Mouse (Mus musculus) adrenal gland, postnatal 25 days (tissue): ENCODE results near the gene Gatad2b. TPM values are rescaled to one million over a fixed set of nuclear protein-coding genes. Genes with fewer than 3 reads are reported as not detected.

Experiments
- microRNA-seq, 2 experiments: library from miRNA; unstranded; fragments of <30 nt; microRNA quantifications; one replicate each; pipeline ENCODE4 v1.2.0; 2021
- total RNA-seq: library from RNA; stranded (reverse); gene quantifications from 2 replicates; pipeline ENCODE4 v1.2.3, GENCODE M21; 2021

Gene Gatad2b
- total RNA-seq, 1 experiment from 2014 or later = 78.1 TPM

Small RNA genes lying within 50 kb of the gene (microRNA-seq; reads per million reads assigned to microRNA genes)
- 0 reads per million in 2 experiments for gene Mir7012

Other genes with a start within 250 kb of the Gatad2b start
- 77.0 and 90.3 TPM in 2 replicates for gene 4933434E20Rik, start 241.5 kb upstream of the Gatad2b start, total RNA-seq
- 158 and 190 TPM in 2 replicates for gene Ubap2l, start 240.6 kb upstream of the Gatad2b start, total RNA-seq
- gene Tpm3, start 220.5 kb upstream of the Gatad2b start, total RNA-seq = 178 and 198 TPM in 2 replicates
- 0.55 and 0.71 TPM in 2 replicates for gene Nup210l, start 189.0 kb upstream of the Gatad2b start, total RNA-seq
- gene Rps27, start 79.5 kb upstream of the Gatad2b start, total RNA-seq = 1,629 and 1,829 TPM in 2 replicates
- 31.0 and 49.5 TPM in 2 replicates for gene Rab13, start 79.5 kb upstream of the Gatad2b start, total RNA-seq
- gene Jtb, start 61.6 kb upstream of the Gatad2b start, total RNA-seq = 68.6 and 72.3 TPM in 2 replicates
- gene Creb3l4, start 49.7 kb upstream of the Gatad2b start, total RNA-seq = 0.85 TPM in 1 of 2 replicates, not detected in the other
- gene Slc39a1, start 45.0 kb upstream of the Gatad2b start, total RNA-seq = 132 and 136 TPM in 2 replicates
- gene Crtc2, start 39.0 kb upstream of the Gatad2b start, total RNA-seq = 46.7 and 57.8 TPM in 2 replicates
- gene Dennd4b, start 28.0 kb upstream of the Gatad2b start, total RNA-seq = 9.0 and 10.7 TPM in 2 replicates
- gene Slc27a3, start 96.8 kb downstream of the Gatad2b start, total RNA-seq = 130 and 146 TPM in 2 replicates
- gene Ints3, start 140.4 kb downstream of the Gatad2b start, total RNA-seq = 91.2 and 92.3 TPM in 2 replicates
- 224 and 269 TPM in 2 replicates for gene Npr1, start 172.7 kb downstream of the Gatad2b start, total RNA-seq
- 65.6 and 65.7 TPM in 2 replicates for gene Ilf2, start 182.9 kb downstream of the Gatad2b start, total RNA-seq
- 67.2 and 74.0 TPM in 2 replicates for gene Snapin, start 197.9 kb downstream of the Gatad2b start, total RNA-seq
- gene Chtop, start 216.3 kb downstream of the Gatad2b start, total RNA-seq = 115 and 124 TPM in 2 replicates
- gene S100a1, start 221.2 kb downstream of the Gatad2b start, total RNA-seq = 108 and 131 TPM in 2 replicates
- gene S100a13, start 221.3 kb downstream of the Gatad2b start, total RNA-seq = 28.8 and 41.1 TPM in 2 replicates
- gene S100a14, start 233.7 kb downstream of the Gatad2b start, total RNA-seq = 0.52 and 0.95 TPM in 2 replicates
- gene S100a16, start 244.1 kb downstream of the Gatad2b start, total RNA-seq = 48.4 and 52.1 TPM in 2 replicates